Mouse (Mus musculus) liver, postnatal 0 days (tissue): ENCODE results near the gene Txnip.

ENCODE experiments used
- CTCF ChIP-seq: sonication (generic); IDR thresholded peaks from 2 replicates; pipeline ENCODE4 v1.5.1; 2016; ENCODE audit warnings: antibody characterized with exemption, low read depth
- EP300 ChIP-seq: IDR thresholded peaks from 2 replicates; pipeline ENCODE4 v1.6.1; 2016; ENCODE audit warnings: antibody characterized with exemption, low read depth, mild to moderate bottlenecking

- TF ChIP-seq EP300 (no peak), CTCF (no peak)
Observed at GRCm38 (mm10) chr3:96598156-96599068, 40.7 kb downstream of the Txnip start.
